Mouse (Mus musculus): ENCODE results near the gene Palb2. TPM values are rescaled to one million over a fixed set of nuclear protein-coding genes. Genes with fewer than 3 reads are reported as not detected.

Palb2 gene
- total and polyA plus RNA-seq, 2 experiments: 0.23 to 0.83 TPM

- H3K4me3 ChIP-seq (ENCODE audit: insufficient read depth, low read depth, low read length): no peak overlapping the region
- no peaks in the 10 kb centered on the region for H3K79me2 ChIP-seq (ENCODE audit: control insufficient read depth, insufficient read depth, low read length)
- TF ChIP-seq CTCF (IDR thresholded peaks at IDR 0.05; ENCODE audit: low read depth, low read length): no peak
- H3K36me3 ChIP-seq (ENCODE audit: control insufficient read depth, insufficient read depth, low read length): no peaks in the 10 kb centered on the region
- H3K27me3 ChIP-seq (ENCODE audit: control insufficient read depth, insufficient read depth, low read length): no peaks in the 10 kb centered on the region
- no peak for DNase-seq (ENCODE audit: extremely low read depth, low read depth, low spot score)
- H3K4me1 ChIP-seq (ENCODE audit: control insufficient read depth, insufficient read depth, low read length): 0 out of 2 replicates have a peak, but pooled peaks cover 3% of the 10 kb centered on the region
- no peak overlapping the region for H3K9ac ChIP-seq (ENCODE audit: low read depth, low read length)
- no peak overlapping the region for H3K27ac ChIP-seq (replicated peaks; ENCODE audit: insufficient read depth, low read depth, low read length)
- WGBS: 12% methylated on average over 12 of the region's 12 CpGs
These were observed 27.3 kb upstream of the Palb2 start for GRCm38 (mm10) chr7:122160037-122160436.

DNA sequence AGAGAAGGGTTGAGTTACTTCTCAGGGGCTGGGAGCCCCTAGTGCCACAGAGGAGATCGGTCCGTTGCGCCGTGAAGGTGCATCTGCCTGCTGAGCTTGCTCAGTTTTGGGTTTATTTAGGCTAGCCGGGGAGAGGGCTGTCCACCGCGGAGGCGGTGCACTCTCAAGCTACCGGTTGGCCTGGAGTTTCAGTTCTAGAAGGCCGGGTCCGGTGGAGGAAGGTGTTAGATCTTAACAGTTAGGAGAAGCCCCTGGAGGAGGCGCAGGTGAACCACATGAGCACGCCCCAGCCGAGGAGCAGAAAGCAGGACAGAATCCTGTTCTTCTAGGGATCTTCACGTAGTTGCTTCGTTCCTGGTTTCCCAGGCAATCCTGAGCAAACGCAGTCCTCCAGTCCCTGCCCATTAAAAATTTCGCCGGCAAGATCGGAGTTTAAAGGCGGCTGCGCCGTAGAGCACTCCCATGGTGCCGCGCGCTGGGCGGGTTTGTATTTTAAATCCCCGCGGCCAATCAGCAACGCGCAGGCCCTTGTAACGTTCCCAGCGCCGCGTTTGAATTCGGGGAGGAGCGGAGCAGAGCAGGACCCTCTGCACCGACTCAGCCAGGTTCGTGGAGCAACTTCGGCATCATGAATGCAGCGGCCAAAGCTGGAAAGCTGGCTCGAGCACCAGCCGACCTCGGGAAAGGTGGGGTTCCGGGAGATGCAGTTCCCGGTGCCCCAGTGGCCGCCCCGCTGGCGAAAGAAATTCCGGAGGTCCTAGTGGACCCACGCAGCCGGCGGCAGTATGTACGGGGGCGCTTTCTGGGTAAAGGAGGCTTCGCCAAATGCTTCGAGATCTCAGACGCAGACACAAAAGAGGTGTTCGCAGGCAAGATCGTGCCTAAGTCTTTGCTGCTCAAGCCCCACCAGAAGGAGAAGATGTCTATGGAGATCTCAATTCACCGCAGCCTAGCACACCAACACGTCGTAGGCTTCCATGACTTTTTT is 26.4 kb upstream of the Palb2 start, which contains the start of gene Plk1:
Gene Plk1, plus strand, starts transcription at position 525 of the 988 bp plus-strand sequence.
- under 1% methylated on average over 63 of the region's 63 CpGs for WGBS
- 0 out of 2 replicates have a peak, but pooled peaks cover 3% of the 10 kb centered on the region for H3K4me1 ChIP-seq (ENCODE audit: control insufficient read depth, insufficient read depth, low read length)
- TF ChIP-seq CTCF (IDR thresholded peaks at IDR 0.05; ENCODE audit: low read depth, low read length) (peak; percentile 0; the same call in 1 of the 2 replicates), POLR2A (IDR thresholded peaks at IDR 0.05; ENCODE audit: extremely low read depth, insufficient read depth, low read length) (no peak)

DNA sequence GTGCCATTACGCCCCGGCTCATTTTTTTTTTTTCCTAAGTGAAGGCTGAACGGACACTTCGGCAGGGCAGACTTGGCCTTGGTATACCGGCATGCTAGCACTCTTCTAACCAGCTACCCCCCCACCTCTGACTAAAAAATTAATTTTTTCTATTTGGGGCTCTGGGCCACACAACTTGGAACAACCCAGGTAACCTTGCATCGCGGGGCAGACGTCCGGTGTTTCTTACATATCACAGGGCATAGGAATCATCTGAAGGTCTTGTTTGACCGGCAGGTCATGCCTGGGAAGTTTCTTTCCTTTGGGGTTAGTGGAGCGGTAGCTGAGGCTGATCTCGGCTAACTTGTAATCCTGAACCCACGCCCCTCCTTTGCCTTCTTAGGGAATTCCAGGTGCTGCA is 25.7 kb upstream of the Palb2 start:
- H3K79me2 ChIP-seq (ENCODE audit: control insufficient read depth, insufficient read depth, low read length): no peaks in the 10 kb centered on the region
- no peak for DNase-seq (ENCODE audit: extremely low read depth, low read depth, low spot score)
- H3K27me3 ChIP-seq (ENCODE audit: control insufficient read depth, insufficient read depth, low read length): no peaks in the 10 kb centered on the region
- WGBS: 4% methylated on average over 13 of the region's 13 CpGs
- H3K4me1 ChIP-seq (ENCODE audit: control insufficient read depth, insufficient read depth, low read length): 0 out of 2 replicates have a peak, but pooled peaks cover 3% of the 10 kb centered on the region
- no peak for TF ChIP-seq POLR2A (IDR thresholded peaks at IDR 0.05; ENCODE audit: extremely low read depth, insufficient read depth, low read length)
- H3K36me3 ChIP-seq (ENCODE audit: control insufficient read depth, insufficient read depth, low read length): no peaks in the 10 kb centered on the region
- peak overlapping the region; percentile 60 for H3K9ac ChIP-seq (ENCODE audit: low read depth, low read length)
- H3K27ac ChIP-seq (replicated peaks; ENCODE audit: insufficient read depth, low read depth, low read length): no peak overlapping the region
- H3K4me3 ChIP-seq (ENCODE audit: insufficient read depth, low read depth, low read length): peak overlapping the region; percentile 64

More for the DNA sequence above, 26.4 kb upstream of the Palb2 start, which contains the start of gene Plk1:
- peak; percentile 72 for DNase-seq (ENCODE audit: extremely low read depth, low read depth, low spot score)
- H3K27ac ChIP-seq (replicated peaks; ENCODE audit: insufficient read depth, low read depth, low read length): no peak within 1 kb of the TSS
- no peaks in the 10 kb centered on the region for H3K36me3 ChIP-seq (ENCODE audit: control insufficient read depth, insufficient read depth, low read length)
- no peaks in the 10 kb centered on the region for H3K79me2 ChIP-seq (ENCODE audit: control insufficient read depth, insufficient read depth, low read length)
- H3K4me3 ChIP-seq (ENCODE audit: insufficient read depth, low read depth, low read length): peak within 1 kb of the TSS; percentile 64
- H3K9ac ChIP-seq (ENCODE audit: low read depth, low read length): peak within 1 kb of the TSS; percentile 60
- no peaks in the 10 kb centered on the region for H3K27me3 ChIP-seq (ENCODE audit: control insufficient read depth, insufficient read depth, low read length)

- H3K4me3 ChIP-seq (ENCODE audit: insufficient read depth, low read depth, low read length): no peak overlapping the region
- H3K4me1 ChIP-seq (ENCODE audit: control insufficient read depth, insufficient read depth, low read length): no peaks in the 10 kb centered on the region
- TF ChIP-seq POLR2A (IDR thresholded peaks at IDR 0.05; ENCODE audit: extremely low read depth, insufficient read depth, low read length): no peak
- TF ChIP-seq CTCF (IDR thresholded peaks at IDR 0.05; ENCODE audit: low read depth, low read length): no peak
- no peak overlapping the region for H3K27ac ChIP-seq (replicated peaks; ENCODE audit: insufficient read depth, low read depth, low read length)
- DNase-seq (ENCODE audit: extremely low read depth, low read depth, low spot score): peak; percentile 51
- no peaks in the 10 kb centered on the region for H3K27me3 ChIP-seq (ENCODE audit: control insufficient read depth, insufficient read depth, low read length)
- no peaks in the 10 kb centered on the region for H3K79me2 ChIP-seq (ENCODE audit: control insufficient read depth, insufficient read depth, low read length)
- H3K36me3 ChIP-seq (ENCODE audit: control insufficient read depth, insufficient read depth, low read length): peaks cover 15% of the 10 kb centered on the region
- no peak overlapping the region for H3K9ac ChIP-seq (ENCODE audit: low read depth, low read length)
- 24% methylated on average over 4 of the region's 4 CpGs for WGBS
These were observed 19.7 kb upstream of the Palb2 start for GRCm38 (mm10) chr7:122152473-122152872.

GRCm38 (mm10) chr7:122140991-122141390 is 8.2 kb upstream of the Palb2 start:
- no peaks in the 10 kb centered on the region for H3K4me1 ChIP-seq (ENCODE audit: control insufficient read depth, insufficient read depth, low read length)
- no peak overlapping the region for H3K27ac ChIP-seq (replicated peaks; ENCODE audit: insufficient read depth, low read depth, low read length)
- no peak for TF ChIP-seq POLR2A (IDR thresholded peaks at IDR 0.05; ENCODE audit: extremely low read depth, insufficient read depth, low read length)
- no peak for TF ChIP-seq CTCF (IDR thresholded peaks at IDR 0.05; ENCODE audit: low read depth, low read length)
- no peaks in the 10 kb centered on the region for H3K27me3 ChIP-seq (ENCODE audit: control insufficient read depth, insufficient read depth, low read length)
- H3K9ac ChIP-seq (ENCODE audit: low read depth, low read length): no peak overlapping the region
- no peaks in the 10 kb centered on the region; the same call in 1 of the 2 replicates for H3K79me2 ChIP-seq (ENCODE audit: control insufficient read depth, insufficient read depth, low read length)
- H3K4me3 ChIP-seq (ENCODE audit: insufficient read depth, low read depth, low read length): no peak overlapping the region
- peak; percentile 48 for DNase-seq (ENCODE audit: extremely low read depth, low read depth, low spot score)
- H3K36me3 ChIP-seq (ENCODE audit: control insufficient read depth, insufficient read depth, low read length): peaks cover 73% of the 10 kb centered on the region
